Mouse (Mus musculus): ENCODE results near the gene Myef2. TPM values are rescaled to one million over a fixed set of nuclear protein-coding genes. Genes with fewer than 3 reads are reported as not detected.

The Myef2 gene
- polyA plus RNA-seq (2014; fragmentation: Nextera tagmentation; extraction: Ambion mirVana) = 88.8 and 90.4 TPM in 2 replicates

DNA sequence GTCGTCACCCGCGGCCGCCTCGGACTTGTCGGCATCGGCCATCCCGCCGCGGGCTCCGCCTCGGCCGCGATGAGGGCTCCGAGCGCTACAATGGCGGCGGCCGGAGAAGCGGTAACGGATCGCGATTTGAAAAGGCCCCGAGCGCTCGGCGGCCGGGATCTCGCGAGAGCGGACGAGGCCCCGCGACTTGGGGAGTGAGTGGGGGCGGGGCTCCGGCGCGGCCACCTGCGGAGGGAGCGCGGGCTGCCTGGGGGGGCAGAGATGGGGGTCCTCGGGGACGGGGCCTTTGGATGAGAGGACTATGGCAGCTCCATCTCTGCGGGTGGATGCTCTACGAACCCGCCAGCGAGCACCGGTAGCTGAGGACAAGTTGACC lies at the start of gene Myef2:
Myef2 (minus strand) TSS at position 185 of the 376 bp plus-strand sequence.
- H3K9me3 ChIP-seq (replicated peaks; ENCODE audit: control insufficient read depth, low read length) = no peaks in the 10 kb centered on the region
- under 1% methylated on average over 36 of the region's 48 CpGs for WGBS (ENCODE audit: insufficient replicate concordance)
- no peaks in the 10 kb centered on the region for H3K36me3 ChIP-seq (ENCODE audit: control insufficient read depth, insufficient read depth, low read length)
- peak within 1 kb of the TSS; percentile 96 for H3K9ac ChIP-seq (ENCODE audit: low read depth, low read length)
- ATAC-seq (replicated peaks; ENCODE audit: insufficient number of reproducible peaks, low FRiP score, low TSS enrichment) = peak; percentile 86
- peaks cover 28% of the 10 kb centered on the region for H3K4me1 ChIP-seq (ENCODE audit: control insufficient read depth, insufficient read depth, low read length)
- H3K4me2 ChIP-seq = peak within 1 kb of the TSS; percentile 67
- H3K27me3 ChIP-seq (ENCODE audit: control insufficient read depth, insufficient read depth, low read length) = no peaks in the 10 kb centered on the region
- H3K27ac ChIP-seq (ENCODE audit: low read depth, low read length) = peak within 1 kb of the TSS; percentile 84
- H3K4me3 ChIP-seq (ENCODE audit: low read depth, low read length) = peak within 1 kb of the TSS; percentile 79

DNA sequence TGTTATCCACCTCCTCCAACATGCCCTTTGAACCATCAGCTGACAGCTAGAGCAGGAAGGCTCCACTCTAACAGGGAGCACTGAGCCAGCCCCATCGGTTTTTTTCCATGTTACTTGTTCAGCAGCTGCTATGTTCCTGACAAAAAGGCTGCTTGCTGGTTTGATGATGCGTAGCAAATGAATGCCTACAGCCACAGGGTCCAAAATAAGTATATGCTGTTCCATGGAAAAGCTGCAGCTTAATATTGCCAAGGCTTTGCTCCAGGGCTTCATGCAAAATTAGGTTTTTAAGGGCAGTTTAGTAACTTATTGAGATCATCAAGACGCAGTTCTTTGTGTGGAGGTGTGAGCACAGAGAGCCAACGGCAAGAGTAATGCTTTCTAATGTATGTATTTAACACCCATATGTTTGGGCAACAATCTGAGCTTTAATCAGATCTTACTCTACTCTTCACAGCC lies 38.6 kb upstream of the Myef2 start:
- H3K9ac ChIP-seq (ENCODE audit: low read depth, low read length) = no peak overlapping the region
- H3K27ac ChIP-seq (ENCODE audit: low read depth, low read length) = no peak overlapping the region
- no peak overlapping the region for H3K4me3 ChIP-seq (ENCODE audit: low read depth, low read length)
- H3K4me1 ChIP-seq (ENCODE audit: control insufficient read depth, insufficient read depth, low read length) = no peaks in the 10 kb centered on the region
- no peak for ATAC-seq (replicated peaks; ENCODE audit: insufficient number of reproducible peaks, low FRiP score, low TSS enrichment)
- no peaks in the 10 kb centered on the region for H3K27me3 ChIP-seq (ENCODE audit: control insufficient read depth, insufficient read depth, low read length)
- no peaks in the 10 kb centered on the region for H3K9me3 ChIP-seq (replicated peaks; ENCODE audit: control insufficient read depth, low read length)
- H3K36me3 ChIP-seq (ENCODE audit: control insufficient read depth, insufficient read depth, low read length) = no peaks in the 10 kb centered on the region
- no peak overlapping the region for H3K4me2 ChIP-seq
- WGBS (ENCODE audit: insufficient replicate concordance) = 70% methylated on average over 4 of the region's 4 CpGs

DNA sequence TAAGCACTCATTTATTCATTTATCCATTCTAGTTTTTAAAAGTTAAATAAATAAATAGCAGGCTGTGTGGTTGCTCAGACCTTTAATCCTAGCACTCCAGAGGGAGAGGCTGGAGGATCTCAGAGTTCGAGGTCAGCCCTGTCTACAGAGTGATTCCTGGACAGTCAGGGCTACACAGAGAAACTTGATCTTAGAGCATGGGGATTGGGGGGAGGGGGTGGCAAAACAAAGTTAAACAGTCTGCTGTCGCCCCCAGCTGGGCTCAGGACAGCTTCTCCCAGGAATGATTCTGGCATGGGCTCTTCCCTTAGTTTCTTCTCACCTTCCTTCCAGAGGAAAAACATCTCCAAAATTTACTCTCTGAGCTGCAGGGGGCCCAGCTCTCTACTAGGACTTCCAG lies 32.0 kb upstream of the Myef2 start:
- H3K36me3 ChIP-seq (ENCODE audit: control insufficient read depth, insufficient read depth, low read length) = no peaks in the 10 kb centered on the region
- no peak overlapping the region for H3K9ac ChIP-seq (ENCODE audit: low read depth, low read length)
- H3K27ac ChIP-seq (ENCODE audit: low read depth, low read length) = no peak overlapping the region
- ATAC-seq (replicated peaks; ENCODE audit: insufficient number of reproducible peaks, low FRiP score, low TSS enrichment) = no peak
- no peak overlapping the region for H3K4me2 ChIP-seq
- H3K9me3 ChIP-seq (replicated peaks; ENCODE audit: control insufficient read depth, low read length) = no peaks in the 10 kb centered on the region
- no peak overlapping the region for H3K4me3 ChIP-seq (ENCODE audit: low read depth, low read length)
- no peaks in the 10 kb centered on the region for H3K27me3 ChIP-seq (ENCODE audit: control insufficient read depth, insufficient read depth, low read length)
- WGBS (ENCODE audit: insufficient replicate concordance) = 12% methylated on average over 2 of the region's 2 CpGs
- no peaks in the 10 kb centered on the region for H3K4me1 ChIP-seq (ENCODE audit: control insufficient read depth, insufficient read depth, low read length)

DNA sequence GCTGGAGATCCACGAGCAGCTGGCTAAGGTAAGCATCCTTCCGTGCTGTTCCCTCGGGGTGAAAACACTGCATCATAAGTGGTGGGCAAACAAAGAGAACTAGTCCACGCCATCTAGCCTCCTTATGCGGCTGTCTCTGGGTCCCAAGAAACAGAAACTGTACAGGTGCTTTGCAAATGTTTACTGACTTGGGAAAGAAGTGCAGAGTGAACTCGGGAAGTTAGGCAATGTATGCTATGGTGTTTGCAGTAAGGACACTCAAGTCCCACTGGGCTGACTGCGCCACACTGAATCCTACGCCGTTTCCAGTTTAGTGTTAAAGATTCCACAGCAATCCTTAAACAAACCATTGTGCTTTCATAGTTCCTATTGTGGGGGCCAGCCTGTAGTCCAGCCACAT lies 30.8 kb upstream of the Myef2 start:
- no peaks in the 10 kb centered on the region for H3K36me3 ChIP-seq (ENCODE audit: control insufficient read depth, insufficient read depth, low read length)
- H3K4me2 ChIP-seq = no peak overlapping the region
- no peaks in the 10 kb centered on the region for H3K4me1 ChIP-seq (ENCODE audit: control insufficient read depth, insufficient read depth, low read length)
- H3K9me3 ChIP-seq (replicated peaks; ENCODE audit: control insufficient read depth, low read length) = no peaks in the 10 kb centered on the region
- WGBS (ENCODE audit: insufficient replicate concordance) = 78% methylated on average over 9 of the region's 9 CpGs
- no peak overlapping the region for H3K9ac ChIP-seq (ENCODE audit: low read depth, low read length)
- no peak overlapping the region for H3K4me3 ChIP-seq (ENCODE audit: low read depth, low read length)
- no peak for ATAC-seq (replicated peaks; ENCODE audit: insufficient number of reproducible peaks, low FRiP score, low TSS enrichment)
- no peaks in the 10 kb centered on the region for H3K27me3 ChIP-seq (ENCODE audit: control insufficient read depth, insufficient read depth, low read length)
- no peak overlapping the region for H3K27ac ChIP-seq (ENCODE audit: low read depth, low read length)

DNA sequence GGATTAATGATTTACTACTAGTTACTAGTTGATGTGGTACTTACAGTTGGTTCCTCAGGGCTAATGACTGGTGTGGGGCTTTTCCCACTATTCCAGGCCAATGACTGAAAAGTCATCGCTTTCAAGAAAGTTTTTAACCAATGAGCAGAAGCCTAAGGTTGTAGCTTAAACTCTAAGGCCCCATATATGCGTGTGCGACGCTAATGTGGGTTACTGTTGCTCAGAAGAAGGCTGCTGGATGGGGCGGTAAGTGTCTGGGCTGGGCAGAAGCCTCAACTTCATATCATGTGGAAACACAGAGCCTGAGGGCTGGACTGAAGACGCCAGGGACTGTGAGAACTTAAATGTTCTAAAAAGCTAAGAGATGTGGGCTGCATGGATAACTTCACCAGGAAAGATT lies 28.9 kb upstream of the Myef2 start, which contains the start of gene Slc12a1:
Slc12a1 (plus strand) TSS at position 118 of the 400 bp plus-strand sequence.
- Histone ChIP-seq H3K4me1 (ENCODE audit: control insufficient read depth, insufficient read depth, low read length) (no peaks in the 10 kb centered on the region), H3K9me3 (replicated peaks; ENCODE audit: control insufficient read depth, low read length) (no peaks in the 10 kb centered on the region), H3K27ac (ENCODE audit: low read depth, low read length) (no peak within 1 kb of the TSS), H3K4me2 (no peak within 1 kb of the TSS), H3K9ac (ENCODE audit: low read depth, low read length) (no peak within 1 kb of the TSS), H3K4me3 (ENCODE audit: low read depth, low read length) (no peak within 1 kb of the TSS), H3K36me3 (ENCODE audit: control insufficient read depth, insufficient read depth, low read length) (no peaks in the 10 kb centered on the region), H3K27me3 (ENCODE audit: control insufficient read depth, insufficient read depth, low read length) (no peaks in the 10 kb centered on the region)
- ATAC-seq (replicated peaks; ENCODE audit: insufficient number of reproducible peaks, low FRiP score, low TSS enrichment) = no peak
- WGBS (ENCODE audit: insufficient replicate concordance) = 78% methylated on average over 6 of the region's 6 CpGs

DNA sequence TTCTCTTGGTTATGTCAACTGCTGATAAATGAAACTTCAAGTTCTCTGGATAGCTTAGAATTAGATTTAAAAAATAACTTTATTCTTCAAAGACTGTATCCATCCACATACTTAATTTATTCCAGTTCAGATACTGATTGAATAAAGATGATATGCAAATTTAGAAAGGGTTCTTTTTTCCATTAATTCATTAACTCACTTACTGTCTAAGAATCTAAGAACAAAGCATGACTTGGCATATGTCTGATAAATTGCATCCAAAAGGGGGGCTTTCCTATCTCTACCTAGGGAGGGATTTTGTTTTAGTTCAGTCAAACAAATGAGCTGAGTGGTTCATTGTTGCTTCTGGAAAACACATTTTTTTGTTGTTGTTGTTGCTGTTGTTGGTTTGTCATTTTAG lies 18.9 kb upstream of the Myef2 start:
- no peaks in the 10 kb centered on the region for H3K36me3 ChIP-seq (ENCODE audit: control insufficient read depth, insufficient read depth, low read length)
- no peak for ATAC-seq (replicated peaks; ENCODE audit: insufficient number of reproducible peaks, low FRiP score, low TSS enrichment)
- no peaks in the 10 kb centered on the region for H3K27me3 ChIP-seq (ENCODE audit: control insufficient read depth, insufficient read depth, low read length)
- H3K4me1 ChIP-seq (ENCODE audit: control insufficient read depth, insufficient read depth, low read length) = no peaks in the 10 kb centered on the region
- H3K9me3 ChIP-seq (replicated peaks; ENCODE audit: control insufficient read depth, low read length) = no peaks in the 10 kb centered on the region
- H3K4me3 ChIP-seq (ENCODE audit: low read depth, low read length) = no peak overlapping the region
- no peak overlapping the region for H3K4me2 ChIP-seq
- H3K9ac ChIP-seq (ENCODE audit: low read depth, low read length) = no peak overlapping the region
- H3K27ac ChIP-seq (ENCODE audit: low read depth, low read length) = no peak overlapping the region

DNA sequence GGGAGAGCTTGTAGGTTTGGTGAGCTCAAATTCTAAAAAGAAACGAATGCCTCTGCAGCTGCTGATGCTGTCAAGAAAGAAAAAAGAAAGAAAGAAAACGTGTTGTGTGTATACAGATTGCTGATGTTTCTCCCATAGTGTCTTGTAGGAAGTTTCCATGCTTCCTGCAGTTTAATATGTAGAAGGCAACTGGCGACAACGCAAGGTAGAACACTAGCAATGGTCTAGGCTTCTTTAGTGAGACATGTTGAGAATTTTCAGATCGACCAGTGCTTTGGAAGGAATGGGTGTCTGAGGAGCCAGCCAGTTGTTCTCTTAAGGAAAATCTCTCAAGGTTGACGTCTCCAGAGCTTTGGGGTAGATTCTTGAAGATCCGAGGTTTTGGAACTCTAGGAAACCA lies 13.4 kb upstream of the Myef2 start:
- Histone ChIP-seq H3K27ac (ENCODE audit: low read depth, low read length) (no peak overlapping the region), H3K4me3 (ENCODE audit: low read depth, low read length) (no peak overlapping the region), H3K36me3 (ENCODE audit: control insufficient read depth, insufficient read depth, low read length) (no peaks in the 10 kb centered on the region), H3K27me3 (ENCODE audit: control insufficient read depth, insufficient read depth, low read length) (no peaks in the 10 kb centered on the region), H3K9me3 (replicated peaks; ENCODE audit: control insufficient read depth, low read length) (no peaks in the 10 kb centered on the region), H3K4me2 (peak overlapping the region; percentile 90), H3K4me1 (ENCODE audit: control insufficient read depth, insufficient read depth, low read length) (0 out of 2 replicates have a peak, but pooled peaks cover 3% of the 10 kb centered on the region), H3K9ac (ENCODE audit: low read depth, low read length) (no peak overlapping the region)
- no peak for ATAC-seq (replicated peaks; ENCODE audit: insufficient number of reproducible peaks, low FRiP score, low TSS enrichment)
- WGBS (ENCODE audit: insufficient replicate concordance) = 26% methylated on average over 7 of the region's 7 CpGs

DNA sequence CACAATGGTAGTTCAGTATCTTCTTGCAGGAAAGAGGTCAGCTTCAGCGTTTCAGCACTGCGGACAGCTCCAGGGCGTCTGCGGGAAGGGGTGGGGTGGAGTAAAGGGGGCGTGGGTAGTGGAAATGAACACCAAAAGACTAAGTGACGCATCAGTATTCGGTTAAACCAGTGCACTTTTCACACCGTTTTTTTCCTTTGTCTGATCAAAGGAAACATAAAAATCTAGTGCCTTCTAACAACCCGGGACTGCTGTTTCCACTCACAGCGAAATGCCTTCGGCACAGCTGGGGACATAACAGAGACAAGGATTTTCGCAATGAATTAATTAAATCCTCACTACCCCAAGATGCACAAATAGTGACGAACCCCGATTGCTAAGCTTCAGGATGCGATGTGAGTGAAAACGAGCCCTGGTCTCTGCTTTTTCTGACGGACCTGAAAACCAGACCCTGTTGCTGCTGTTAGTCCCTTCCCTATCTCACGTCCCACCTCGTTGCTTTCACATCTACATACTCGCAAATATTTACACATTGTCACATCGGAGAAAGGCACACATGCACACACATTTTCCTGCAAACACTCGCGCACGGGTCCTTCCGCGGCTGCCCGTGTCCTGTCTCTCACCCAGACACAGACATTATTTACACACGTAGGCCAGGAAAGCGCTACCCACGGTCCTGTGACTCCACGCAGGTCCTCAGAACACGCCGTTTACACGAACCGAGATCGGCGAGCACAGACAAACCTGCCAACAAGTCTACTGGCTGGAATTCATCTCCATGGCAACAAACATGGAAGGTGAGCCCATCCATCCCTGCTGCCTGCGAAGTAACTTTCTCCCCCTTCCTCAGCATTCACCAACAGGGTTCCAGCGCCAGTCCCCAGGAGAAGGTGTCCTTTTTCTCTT lies 12.7 kb upstream of the Myef2 start, which contains the start of gene Ctxn2:
Ctxn2 (plus strand) TSS at position 790 of the 909 bp plus-strand sequence.
- H3K4me2 ChIP-seq = peak within 1 kb of the TSS; percentile 90
- ATAC-seq (replicated peaks; ENCODE audit: insufficient number of reproducible peaks, low FRiP score, low TSS enrichment) = no peak
- H3K27ac ChIP-seq (ENCODE audit: low read depth, low read length) = no peak within 1 kb of the TSS
- H3K4me1 ChIP-seq (ENCODE audit: control insufficient read depth, insufficient read depth, low read length) = 0 out of 2 replicates have a peak, but pooled peaks cover 3% of the 10 kb centered on the region
- WGBS (ENCODE audit: insufficient replicate concordance) = 2% methylated on average over 39 of the region's 39 CpGs
- H3K4me3 ChIP-seq (ENCODE audit: low read depth, low read length) = peak within 1 kb of the TSS; percentile 40
- no peaks in the 10 kb centered on the region for H3K36me3 ChIP-seq (ENCODE audit: control insufficient read depth, insufficient read depth, low read length)
- no peaks in the 10 kb centered on the region for H3K27me3 ChIP-seq (ENCODE audit: control insufficient read depth, insufficient read depth, low read length)
- H3K9ac ChIP-seq (ENCODE audit: low read depth, low read length) = no peak within 1 kb of the TSS
- no peaks in the 10 kb centered on the region for H3K9me3 ChIP-seq (replicated peaks; ENCODE audit: control insufficient read depth, low read length)
